Mouse (Mus musculus): ENCODE results near the gene Sox11. TPM values are rescaled to one million over a fixed set of nuclear protein-coding genes. Genes with fewer than 3 reads are reported as not detected.

Gene Sox11
- total RNA-seq, 2 experiments from 2014 or later: 14.4 to 19.6 TPM

GRCm38 (mm10) chr12:27294191-27294590, 48.2 kb downstream of the Sox11 start:
- DNase-seq (ENCODE audit: extremely low spot score in 1 of 2, low spot score in 2 of 2): no peak
- intact Hi-C loops (cut with DNase I): no loop called here
- TF ChIP-seq CTCF (IDR thresholded peaks at IDR 0.05): no peak
- H3K27ac ChIP-seq: no peak overlapping the region
- H3K4me3 ChIP-seq: no peak overlapping the region

GRCm38 (mm10) chr12:27293736-27294135, 48.6 kb downstream of the Sox11 start:
- intact Hi-C loops (cut with DNase I): no loop called here
- TF ChIP-seq CTCF (IDR thresholded peaks at IDR 0.05): no peak
- Histone ChIP-seq H3K4me3 (no peak overlapping the region), H3K27ac (no peak overlapping the region)
- no peak for DNase-seq (ENCODE audit: extremely low spot score in 1 of 2, low spot score in 2 of 2)

GRCm38 (mm10) chr12:27293208-27293607, 49.2 kb downstream of the Sox11 start:
- intact Hi-C loops (cut with DNase I): no loop called here
- H3K4me3 ChIP-seq: no peak overlapping the region
- TF ChIP-seq CTCF (IDR thresholded peaks at IDR 0.05): no peak
- no peak overlapping the region for H3K27ac ChIP-seq
- DNase-seq (ENCODE audit: extremely low spot score in 1 of 2, low spot score in 2 of 2): no peak

All from left cerebral cortex, adult 2 months (tissue).